Mouse (Mus musculus) small intestine, adult 2 months (tissue): Measurements from ENCODE around the gene Spata33. TPM values are rescaled to one million over a fixed set of nuclear protein-coding genes. Genes with fewer than 3 reads are reported as not detected.
A peak's percentile ranks its signal among the peaks of the same experiment; 100 is the strongest.
"Not testable (repeated sequence)": the region's sequence is repeated elsewhere in the genome, so short reads cannot be mapped to it uniquely, and the experiment has no call there.

Experiments
- H3K27ac ChIP-seq: fragments of 200-500 bp; 2 replicates; pipeline ENCODE4 v1.5.1; 2012; ENCODE audit warnings: low read depth, low read length, control low read depth, inconsistent platforms; ENCODE audit not compliant: insufficient read depth
- H3K27me3 ChIP-seq: fragments of 200-500 bp; 2 replicates; pipeline ENCODE4 v1.6.1; 2012; ENCODE audit warnings: mild to moderate bottlenecking, moderate library complexity, low read length, inconsistent platforms; ENCODE audit not compliant: control insufficient read depth, insufficient read depth
- H3K36me3 ChIP-seq: fragments of 200-500 bp; 2 replicates; pipeline ENCODE4 v1.6.1; 2012; ENCODE audit warnings: mild to moderate bottlenecking, low read length, control low read depth, inconsistent platforms; ENCODE audit not compliant: control insufficient read depth, insufficient read depth
- H3K4me1 ChIP-seq: fragments of 200-500 bp; 2 replicates; pipeline ENCODE4 v1.6.1; 2012; ENCODE audit warnings: low read length, inconsistent platforms, mixed read lengths; ENCODE audit not compliant: control insufficient read depth, insufficient read depth, insufficient read length
- H3K4me3 ChIP-seq: fragments of 200-500 bp; 2 replicates; pipeline ENCODE4 v1.5.1; 2012; ENCODE audit warnings: low read depth, mild to moderate bottlenecking, control low read depth, inconsistent platforms, low read length, moderate library complexity
- CTCF ChIP-seq: fragments of 200-500 bp; IDR thresholded peaks from 2 replicates; pipeline ENCODE4 v1.5.1; 2012; ENCODE audit warnings: low read depth, mild to moderate bottlenecking, control low read depth, inconsistent platforms, low read length, moderate library complexity, mixed read lengths; ENCODE audit not compliant: insufficient replicate concordance, insufficient read length; ENCODE audit errors: extremely low read depth
- POLR2A ChIP-seq: fragments of 200-500 bp; IDR thresholded peaks from 2 replicates; pipeline ENCODE4 v1.6.1; 2012; ENCODE audit warnings: low read depth, mild to moderate bottlenecking, control low read depth, inconsistent platforms, low read length, moderate library complexity
- WGBS: fragments of 180-500 bp; shearing (Covaris S2); methylation state at CpG from one replicate; pipeline ENCODE4 v1.1.7; 2018; 5-methylcytosine and 5-hydroxymethylcytosine counted together
- polyA plus RNA-seq: library from polyadenylated mRNA; depleted of rRNA; stranded (reverse); fragments of >200 nt; gene quantifications from 2 replicates; pipeline ENCODE4 v1.2.3, GENCODE M21; 2012

Spata33 gene
- polyA plus RNA-seq, 1 experiment, result 0.13 TPM

DNA sequence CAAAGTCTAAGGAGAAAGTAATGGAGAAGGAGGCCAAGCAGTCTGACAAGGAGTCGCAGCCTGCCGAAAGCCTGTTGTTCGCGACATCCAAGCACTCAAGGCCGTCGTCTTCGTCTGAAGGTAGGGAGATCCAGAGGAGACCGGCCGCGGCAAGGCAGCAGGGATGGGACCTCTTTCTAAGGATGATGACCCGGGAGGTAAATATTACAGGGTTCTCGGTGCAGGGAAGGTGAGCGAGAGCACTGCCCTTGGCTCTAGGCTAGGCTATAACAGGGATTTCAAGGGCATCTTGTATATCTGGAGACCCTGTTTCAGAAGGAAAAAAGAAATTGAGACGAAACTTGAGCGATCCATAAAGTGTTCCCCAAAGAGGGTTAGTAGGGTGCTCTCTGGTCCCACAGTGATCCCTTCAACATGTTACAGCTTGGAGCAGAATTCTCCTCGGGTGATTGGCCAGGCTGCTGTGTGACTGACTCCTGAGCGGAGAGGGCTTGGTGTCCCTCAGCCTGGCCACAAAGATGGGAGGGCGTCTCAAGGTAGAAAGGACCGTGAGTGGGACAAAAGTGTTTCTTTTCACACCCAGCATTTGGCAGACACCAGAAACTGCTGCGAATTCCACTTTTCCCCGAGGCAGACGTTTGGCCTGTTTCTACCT is 613 bp downstream of the Spata33 start:
- peaks cover 4% of the 10 kb centered on the region for H3K4me1 ChIP-seq
- 22% methylated on average over 22 of the region's 22 CpGs for WGBS
- no peak overlapping the region for H3K27ac ChIP-seq
- peaks cover 17% of the 10 kb centered on the region for H3K36me3 ChIP-seq
- no peaks in the 10 kb centered on the region for H3K27me3 ChIP-seq
- H3K4me3 ChIP-seq, result peak overlapping the region; percentile 71
- TF ChIP-seq CTCF, result no peak
- TF ChIP-seq POLR2A, result no peak

GRCm38 (mm10) chr8:123215430-123215829 is 2.8 kb downstream of the Spata33 start:
- 64% methylated on average over 3 of the region's 3 CpGs for WGBS
- H3K27ac ChIP-seq, result no peak overlapping the region

DNA sequence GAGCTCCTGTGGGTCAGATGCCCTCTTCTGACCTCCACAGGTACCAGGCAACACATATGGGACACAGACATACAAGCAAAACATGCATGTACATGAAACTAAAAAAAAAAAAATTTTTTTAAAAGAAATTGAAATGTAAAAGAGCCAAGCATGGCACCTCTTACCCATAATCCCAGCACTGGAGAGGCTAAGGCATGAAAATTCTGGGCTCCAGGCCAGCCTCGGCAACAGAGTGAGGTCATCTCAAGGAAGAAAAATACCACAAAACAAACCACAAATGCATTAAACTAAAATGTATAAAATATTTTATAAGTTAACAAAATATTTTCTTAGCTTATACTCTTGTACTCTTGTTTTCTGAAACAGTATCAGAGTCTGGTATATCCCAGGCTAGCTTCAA is 8.3 kb downstream of the Spata33 start:
- Histone ChIP-seq H3K36me3 (no peaks in the 10 kb centered on the region), H3K4me3 (no peak overlapping the region), H3K27me3 (no peaks in the 10 kb centered on the region), H3K27ac (no peak overlapping the region), H3K4me1 (0 out of 2 replicates have a peak, but pooled peaks cover 2% of the 10 kb centered on the region)
- TF ChIP-seq POLR2A (no peak), CTCF (no peak)
- 42% methylated on average over 1 of the region's 1 CpGs for WGBS

More at GRCm38 (mm10) chr8:123215430-123215829, 2.8 kb downstream of the Spata33 start:
- Histone ChIP-seq H3K4me1 (peaks cover 4% of the 10 kb centered on the region), H3K4me3 (no peak overlapping the region), H3K27me3 (no peaks in the 10 kb centered on the region), H3K36me3 (no peaks in the 10 kb centered on the region)
- TF ChIP-seq CTCF (no peak), POLR2A (no peak)

DNA sequence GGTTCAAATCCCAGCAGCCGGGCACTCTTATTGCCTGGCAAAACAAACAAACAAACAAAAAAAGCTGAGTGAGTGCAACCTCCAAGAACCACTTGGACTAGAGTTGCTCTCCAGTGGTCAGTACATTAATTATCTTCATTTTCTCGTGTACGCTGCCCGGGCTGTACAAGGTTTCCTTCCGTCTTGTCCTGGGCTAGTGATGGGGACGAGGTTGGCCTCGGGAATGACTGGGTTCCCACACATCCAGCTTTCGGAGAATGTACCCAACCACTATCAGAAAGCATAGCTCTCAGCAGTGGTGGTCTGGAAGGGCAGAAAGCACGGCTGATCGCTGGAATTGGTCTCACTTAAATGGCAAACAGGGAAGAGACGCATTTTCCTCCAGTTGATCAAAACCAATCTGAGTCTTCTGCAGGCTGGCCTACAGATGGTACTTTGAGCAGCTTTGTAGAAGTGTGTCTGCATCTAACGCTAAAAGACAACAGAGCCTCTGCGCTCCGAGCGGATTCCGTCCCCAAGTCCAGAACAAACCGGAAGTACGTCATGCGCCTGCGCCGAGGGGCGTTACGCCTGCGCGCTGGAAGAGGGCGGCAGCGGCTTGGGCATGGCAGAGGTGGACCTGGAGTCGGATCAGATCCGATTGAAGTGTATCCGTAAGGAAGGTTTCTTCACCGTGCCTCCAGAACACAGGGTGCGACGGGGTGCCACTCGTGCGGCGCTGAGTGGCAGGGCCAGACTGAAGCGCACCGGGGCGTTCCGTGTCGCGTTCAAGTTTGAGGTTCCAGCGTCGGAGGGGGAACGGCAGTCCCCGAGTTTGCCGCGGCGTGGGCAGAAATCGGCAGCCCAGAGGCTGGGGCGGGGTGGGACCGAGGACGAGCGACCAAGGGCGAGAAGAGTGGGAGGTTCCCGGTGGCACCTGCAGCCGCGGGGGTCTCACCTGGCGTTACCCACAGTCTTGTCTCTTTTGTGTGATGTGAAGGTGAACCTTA is 11.9 kb downstream of the Spata33 start, which contains the start of gene Cdk10:
TSS of gene Cdk10 (plus strand) at position 565 of the 989 bp plus-strand sequence.
- 1% methylated on average over 59 of the region's 59 CpGs for WGBS
- TF ChIP-seq CTCF (no peak), POLR2A (peak; percentile 88)
- Histone ChIP-seq H3K27ac (peak within 1 kb of the TSS; percentile 76), H3K36me3 (no peaks in the 10 kb centered on the region), H3K4me3 (peak within 1 kb of the TSS; percentile 76), H3K4me1 (0 out of 2 replicates have a peak, but pooled peaks cover 2% of the 10 kb centered on the region), H3K27me3 (no peaks in the 10 kb centered on the region)

DNA sequence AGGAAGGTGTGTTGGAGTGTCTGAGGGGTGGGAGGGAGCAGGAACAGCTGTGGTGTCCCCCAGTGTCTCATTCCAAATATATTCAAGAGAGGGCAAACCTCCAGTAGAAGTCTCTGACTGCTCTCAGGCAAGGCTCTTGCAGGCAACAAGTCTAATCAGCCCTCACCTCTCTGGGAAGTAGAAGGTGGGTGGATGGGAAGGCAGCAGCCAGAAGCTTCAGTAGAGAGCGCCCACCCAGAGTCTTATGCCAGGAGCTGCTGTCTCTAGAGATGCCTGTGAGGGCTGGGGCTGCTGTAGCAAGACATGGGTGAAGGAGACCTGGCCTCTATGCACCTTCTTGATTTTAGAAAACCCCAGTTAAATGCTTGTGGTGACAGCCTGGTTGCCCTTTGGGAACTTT is 15.8 kb downstream of the Spata33 start:
- no peak overlapping the region for H3K4me3 ChIP-seq
- 0 out of 2 replicates have a peak, but pooled peaks cover 2% of the 10 kb centered on the region for H3K4me1 ChIP-seq
- no peaks in the 10 kb centered on the region for H3K36me3 ChIP-seq
- H3K27me3 ChIP-seq, result no peaks in the 10 kb centered on the region
- TF ChIP-seq CTCF (no peak), POLR2A (no peak)
- 97% methylated on average over 1 of the region's 1 CpGs for WGBS
- H3K27ac ChIP-seq, result no peak overlapping the region

- not testable (repeated sequence) for H3K27ac ChIP-seq, H3K36me3 ChIP-seq, H3K4me3 ChIP-seq, H3K4me1 ChIP-seq, H3K27me3 ChIP-seq
- 82% methylated on average over 11 of the region's 11 CpGs for WGBS
Observed at GRCm38 (mm10) chr8:123230326-123230725, 17.7 kb downstream of the Spata33 start.

- 61% methylated on average over 5 of the region's 5 CpGs for WGBS
- Histone ChIP-seq H3K27me3 (no peaks in the 10 kb centered on the region), H3K4me1 (peaks cover 4% of the 10 kb centered on the region), H3K4me3 (no peak overlapping the region), H3K27ac (no peak overlapping the region), H3K36me3 (no peaks in the 10 kb centered on the region)
- no peak for TF ChIP-seq CTCF
- no peak for TF ChIP-seq POLR2A
Observed at GRCm38 (mm10) chr8:123231742-123232141, 19.1 kb downstream of the Spata33 start.
